Mouse (Mus musculus) thymus, postnatal 36 days (tissue): ENCODE measurements around the gene Cxcr4.

Source experiments
- DNase-seq, 2 experiments: peaks; one replicate each; pipeline ENCODE4 v3.0.0; 2022; ENCODE audit warnings: mixed read lengths in 2 of 2

Cxcr4 gene

DNA sequence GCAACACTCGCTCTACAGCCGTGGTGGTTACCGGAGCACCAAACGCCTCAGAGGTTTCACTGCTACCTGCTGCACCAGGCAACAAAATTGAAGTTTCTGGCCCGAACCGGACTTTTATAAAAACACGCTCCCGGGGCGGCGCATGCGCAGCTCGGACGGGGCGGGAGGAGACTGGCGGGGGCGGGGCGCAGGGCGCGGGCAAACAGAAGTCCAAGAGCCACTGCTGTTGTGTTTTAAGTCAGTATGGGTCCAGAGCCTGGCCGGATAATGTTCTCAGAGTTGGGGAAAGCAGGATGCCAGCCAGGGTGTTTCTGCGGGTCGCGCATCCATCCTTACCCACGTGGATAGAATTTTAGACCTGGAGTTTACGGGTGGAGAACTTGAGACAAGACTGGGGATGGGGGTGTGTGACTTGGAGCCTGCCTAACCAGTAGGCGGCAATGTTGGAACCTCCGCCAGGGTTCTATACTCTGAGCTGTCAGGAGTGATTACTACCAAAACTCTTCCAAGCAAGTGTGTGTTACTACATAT, at the start of gene Cxcr4:
Gene Cxcr4, minus strand, starts transcription at position 83 of the 531 bp plus-strand sequence.
- DNase-seq = peak; percentile 94 to 98

DNA sequence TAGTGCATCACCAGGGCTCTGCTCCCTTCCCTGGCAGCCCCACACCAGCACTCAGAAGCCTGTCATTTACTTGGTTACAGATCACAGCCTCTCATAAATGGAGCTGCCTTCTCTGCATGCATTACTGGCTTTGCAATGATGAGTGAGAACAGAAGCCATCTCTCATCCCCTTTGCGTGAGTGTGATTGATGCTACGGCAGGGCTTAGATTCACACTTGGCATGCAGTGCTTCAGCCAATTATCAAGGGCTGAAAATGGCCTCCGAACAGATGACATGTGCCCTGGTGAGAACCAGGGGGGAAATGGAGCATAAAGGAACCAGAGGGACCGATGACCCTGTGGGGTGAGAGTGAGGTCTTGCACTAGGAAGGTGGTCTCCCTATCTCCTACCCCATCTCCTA, 47.6 kb upstream of the Cxcr4 start:
- DNase-seq = no peak

DNA sequence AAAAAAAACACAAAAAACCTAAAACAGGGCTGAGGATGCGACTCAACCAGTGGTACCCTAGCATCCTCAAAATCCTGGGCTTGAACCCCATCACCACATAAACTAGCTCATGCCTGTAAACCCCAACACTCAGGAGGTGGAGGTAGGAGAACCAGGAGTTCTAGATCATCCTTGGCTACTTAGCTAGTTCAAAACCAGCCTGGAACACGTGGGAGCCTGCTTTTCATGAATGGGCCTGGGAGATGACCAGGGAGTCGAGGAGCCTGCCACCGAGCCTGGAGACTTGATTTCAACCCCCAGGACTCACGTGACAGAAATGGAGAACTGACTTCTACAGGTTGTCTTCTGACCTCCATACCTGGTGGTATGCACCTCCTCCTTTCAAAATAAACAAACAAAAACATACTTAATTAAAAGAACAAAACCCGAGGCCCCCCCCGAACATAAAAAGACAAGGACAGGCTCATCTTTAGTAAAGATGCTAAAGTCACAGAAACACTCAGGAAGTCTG, 45.2 kb upstream of the Cxcr4 start:
- DNase-seq = no peak

DNA sequence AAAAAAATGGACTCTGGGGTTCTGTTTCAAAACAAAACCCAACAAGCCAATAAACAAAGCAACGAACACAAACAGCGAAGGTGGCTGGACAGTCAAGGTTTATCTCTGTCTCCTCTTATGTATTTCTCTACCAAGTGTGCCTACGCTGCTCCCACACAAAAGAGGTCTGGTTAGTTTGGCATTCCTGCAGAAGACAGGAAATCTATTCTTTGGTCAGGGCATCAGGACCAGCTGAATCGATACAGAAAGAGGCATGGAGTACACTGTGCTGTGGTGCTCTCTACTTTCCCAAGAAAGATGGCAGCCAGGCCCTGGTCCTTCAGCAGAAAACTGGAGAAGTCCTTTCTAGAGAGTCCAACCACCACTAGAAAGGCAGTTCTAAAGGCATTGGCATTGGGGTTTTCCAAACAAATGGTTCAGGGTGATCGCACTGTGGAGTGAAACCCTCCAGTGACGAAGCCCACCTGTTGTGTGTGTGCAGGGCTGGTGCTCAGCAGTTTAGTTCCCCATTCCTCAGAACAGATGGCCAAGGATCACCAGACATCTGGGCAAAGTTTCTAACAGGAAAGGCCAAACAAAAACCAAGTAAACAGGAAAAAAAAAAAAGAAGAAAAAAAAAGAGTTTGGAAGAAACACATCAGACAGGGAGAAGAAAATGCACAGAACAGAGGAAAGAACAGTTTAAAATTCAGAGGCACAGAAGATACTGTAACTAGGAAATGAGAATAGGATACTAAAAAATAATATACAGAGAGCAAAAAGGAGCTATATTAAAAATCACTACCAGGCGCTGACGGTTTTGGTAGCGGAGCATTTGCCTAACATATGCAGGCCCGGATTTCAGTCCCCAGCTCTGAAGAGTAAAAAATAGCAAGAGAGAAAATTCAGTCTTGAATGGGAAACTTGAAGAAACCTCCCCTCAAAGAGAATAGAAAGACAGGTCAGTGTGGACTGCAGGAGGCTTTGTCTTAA, 44.5 kb upstream of the Cxcr4 start:
- no peak for DNase-seq

DNA sequence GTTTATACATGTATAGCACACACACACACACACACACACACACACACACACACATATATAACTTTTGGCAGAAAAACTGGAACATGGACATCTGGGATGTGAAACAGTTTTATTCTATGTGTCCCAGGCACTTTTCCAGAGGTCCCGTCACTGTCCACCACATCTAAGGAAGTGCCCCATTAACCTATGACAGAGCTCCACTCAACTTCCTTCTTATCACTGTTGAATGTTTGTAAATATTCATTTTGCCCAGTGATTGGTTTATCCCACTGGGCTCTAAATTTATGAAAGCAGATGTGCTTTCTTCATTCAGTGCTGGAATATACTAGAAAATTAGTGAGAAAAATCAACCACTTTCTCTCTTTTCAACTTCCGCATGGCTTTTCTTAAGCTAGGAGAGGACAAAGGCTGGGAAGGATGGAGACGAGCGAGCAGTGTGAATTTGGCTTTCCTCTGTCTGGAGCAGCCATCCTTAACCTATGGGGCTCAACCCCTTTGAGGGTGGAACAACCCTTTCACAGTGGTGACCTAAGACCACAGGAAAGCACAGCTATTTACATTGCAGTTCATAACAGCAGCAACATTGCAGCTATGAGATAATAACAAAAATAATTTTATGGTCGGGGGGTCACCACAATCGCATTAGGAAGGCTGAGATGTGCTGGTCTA, 41.8 kb upstream of the Cxcr4 start:
- DNase-seq = no peak

DNA sequence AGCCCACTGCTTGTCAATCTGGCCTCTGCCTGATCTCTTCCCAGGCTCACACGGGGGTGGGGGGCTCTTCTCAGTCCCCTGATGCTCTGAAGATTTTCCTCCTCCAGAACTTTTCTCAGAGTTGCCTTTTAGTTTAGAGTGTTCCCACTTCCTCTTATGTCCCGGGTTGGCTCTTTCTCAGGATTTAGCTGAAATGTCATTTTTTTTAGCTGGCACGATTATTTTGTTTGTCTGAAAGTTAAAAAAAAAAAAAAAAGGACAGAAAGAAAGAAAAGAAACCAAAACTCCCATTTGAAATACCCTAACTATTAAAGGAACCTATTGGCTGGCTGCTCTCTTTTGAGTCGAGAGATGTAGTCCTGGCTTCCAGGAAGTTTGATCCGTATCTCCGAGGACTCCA, 40.4 kb upstream of the Cxcr4 start:
- DNase-seq = no peak

DNA sequence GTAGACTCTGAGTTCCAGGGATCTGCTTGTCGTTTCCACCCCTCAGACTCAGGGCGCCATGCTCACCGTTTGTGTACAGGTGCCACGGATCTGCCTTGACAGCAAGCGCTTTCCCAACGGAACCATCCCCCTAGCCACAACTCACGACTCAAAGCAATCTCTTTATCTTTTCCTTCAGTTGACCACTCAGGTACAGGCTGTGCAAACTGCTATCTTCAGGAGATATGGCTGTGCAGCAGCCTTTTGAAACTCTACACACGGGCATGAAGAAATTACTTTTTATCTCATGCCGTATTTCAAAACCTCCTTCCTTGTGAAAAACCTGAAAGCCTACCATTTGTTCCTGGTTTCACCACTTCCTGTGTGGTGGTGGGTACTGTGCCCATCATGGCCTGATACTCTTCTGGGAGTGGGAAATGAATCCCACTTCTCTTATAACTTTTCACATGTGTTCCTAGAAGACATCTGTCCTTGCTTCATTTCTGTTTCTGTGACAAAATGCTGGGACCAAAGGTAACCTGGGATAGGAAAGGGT, 34.1 kb upstream of the Cxcr4 start:
- no peak for DNase-seq

DNA sequence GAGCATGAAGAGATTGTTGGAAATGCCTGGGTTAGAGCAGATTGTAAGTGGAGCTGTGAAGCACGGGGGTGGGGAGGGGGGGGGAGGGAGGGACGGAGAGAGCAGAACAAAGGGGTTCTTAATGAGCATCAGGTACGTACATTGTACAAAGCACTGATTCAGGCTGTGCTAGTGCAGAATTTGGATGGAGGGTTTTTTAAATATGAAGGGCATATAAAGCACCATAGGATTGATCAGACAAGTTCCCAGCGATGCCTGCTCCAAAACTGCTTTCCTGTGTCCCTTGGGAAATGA, 31.4 kb upstream of the Cxcr4 start:
- no peak for DNase-seq

DNA sequence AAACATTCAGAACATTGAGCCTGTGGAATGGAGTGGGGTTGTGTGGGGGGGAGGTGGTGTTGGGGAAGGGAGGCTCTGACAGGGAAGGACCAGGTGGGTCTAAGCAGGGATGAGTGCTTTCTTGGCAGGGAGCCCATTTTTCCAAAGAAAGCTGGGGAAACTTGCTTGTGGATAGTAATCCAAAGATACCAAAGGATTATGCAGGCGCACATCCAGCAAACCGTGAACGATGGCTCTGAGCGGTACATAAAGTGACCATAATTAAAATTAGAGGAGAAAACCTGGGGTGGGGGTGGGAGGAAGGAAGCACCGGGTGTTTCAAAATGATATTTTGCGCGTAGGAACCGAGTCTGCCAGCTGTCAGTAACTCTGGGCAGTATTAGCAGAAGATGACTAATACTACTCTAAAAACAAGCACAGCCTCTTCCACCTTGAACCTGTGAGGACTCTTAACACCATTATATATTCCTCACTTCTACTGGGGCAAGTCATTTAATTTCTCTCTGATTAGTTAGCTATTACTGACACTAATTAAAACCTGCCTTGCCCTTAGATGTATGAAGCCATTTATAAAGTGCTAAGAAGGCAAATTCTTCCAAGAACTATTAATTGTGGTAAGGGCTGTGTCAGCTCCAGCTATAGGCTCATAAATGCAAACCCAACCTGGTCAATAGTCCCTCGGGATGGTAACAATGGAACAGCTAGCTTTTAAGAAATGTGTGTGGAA, 30.9 kb upstream of the Cxcr4 start:
- no peak for DNase-seq

DNA sequence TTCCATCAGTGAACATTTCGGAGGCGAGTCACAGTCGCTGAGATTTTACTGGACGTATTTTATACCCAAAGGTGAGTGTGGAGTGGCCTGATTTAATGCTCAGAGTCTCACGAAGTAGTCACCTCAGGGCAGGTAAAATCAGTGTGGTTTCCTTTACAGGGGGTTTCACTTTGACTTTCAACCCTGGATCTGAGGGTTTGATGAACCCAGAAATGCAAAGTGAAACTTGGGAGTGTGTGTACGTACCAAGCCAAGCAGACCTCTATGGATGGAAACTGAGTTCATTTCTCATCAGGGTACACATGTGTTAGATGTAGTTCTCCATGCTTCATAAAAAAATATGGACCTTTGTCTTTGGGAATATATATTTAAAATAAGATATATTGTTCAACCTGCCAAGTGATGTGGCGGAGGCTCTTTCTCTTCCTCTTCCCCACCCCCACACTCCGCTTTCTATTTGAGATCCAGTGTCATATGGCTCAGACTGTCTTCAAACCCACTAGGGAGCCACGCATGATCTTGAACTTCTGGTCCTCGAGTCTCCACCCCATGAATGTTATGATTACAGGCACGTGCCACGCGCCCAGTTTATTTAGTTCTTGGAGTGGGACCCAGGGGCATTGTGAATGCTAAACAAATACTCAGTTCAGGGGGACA, 25.7 kb upstream of the Cxcr4 start:
- DNase-seq = no peak

DNA sequence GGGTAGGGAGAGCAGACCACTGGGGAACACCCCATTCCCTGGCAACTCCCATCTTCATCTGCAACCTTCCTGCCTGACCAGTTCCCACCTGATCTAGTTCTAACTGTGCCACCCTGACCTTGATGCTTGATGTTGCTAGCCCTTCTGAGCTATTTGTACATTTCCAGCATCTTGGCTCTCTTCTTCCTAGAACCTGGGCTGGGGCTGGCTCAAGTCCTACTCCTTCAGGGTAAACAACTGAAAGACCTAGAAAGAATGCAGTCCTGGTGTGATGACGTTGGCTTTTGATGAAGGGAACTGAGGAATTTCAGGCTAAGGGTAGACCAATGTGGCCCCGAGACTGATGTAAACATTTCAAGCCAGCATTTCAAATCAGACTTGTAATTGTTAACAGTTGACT, 24.5 kb upstream of the Cxcr4 start:
- DNase-seq = no peak

DNA sequence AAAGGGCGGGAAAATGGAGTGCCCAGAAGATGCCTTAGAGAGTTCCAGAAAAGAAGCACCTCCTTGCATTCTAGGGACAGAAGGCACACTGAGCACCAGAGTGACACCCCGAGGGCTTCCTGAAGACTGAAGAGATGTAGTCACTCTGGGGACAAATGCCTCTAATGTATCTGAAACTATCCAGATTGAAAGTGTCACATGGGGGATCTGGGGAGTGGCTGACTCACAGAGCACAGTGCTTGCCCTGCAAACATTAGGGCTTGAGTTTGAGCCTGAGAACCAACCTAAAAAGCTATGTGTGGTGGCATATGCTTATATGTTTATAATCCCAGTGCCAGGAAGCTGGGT, 23.3 kb upstream of the Cxcr4 start:
- no peak for DNase-seq

DNA sequence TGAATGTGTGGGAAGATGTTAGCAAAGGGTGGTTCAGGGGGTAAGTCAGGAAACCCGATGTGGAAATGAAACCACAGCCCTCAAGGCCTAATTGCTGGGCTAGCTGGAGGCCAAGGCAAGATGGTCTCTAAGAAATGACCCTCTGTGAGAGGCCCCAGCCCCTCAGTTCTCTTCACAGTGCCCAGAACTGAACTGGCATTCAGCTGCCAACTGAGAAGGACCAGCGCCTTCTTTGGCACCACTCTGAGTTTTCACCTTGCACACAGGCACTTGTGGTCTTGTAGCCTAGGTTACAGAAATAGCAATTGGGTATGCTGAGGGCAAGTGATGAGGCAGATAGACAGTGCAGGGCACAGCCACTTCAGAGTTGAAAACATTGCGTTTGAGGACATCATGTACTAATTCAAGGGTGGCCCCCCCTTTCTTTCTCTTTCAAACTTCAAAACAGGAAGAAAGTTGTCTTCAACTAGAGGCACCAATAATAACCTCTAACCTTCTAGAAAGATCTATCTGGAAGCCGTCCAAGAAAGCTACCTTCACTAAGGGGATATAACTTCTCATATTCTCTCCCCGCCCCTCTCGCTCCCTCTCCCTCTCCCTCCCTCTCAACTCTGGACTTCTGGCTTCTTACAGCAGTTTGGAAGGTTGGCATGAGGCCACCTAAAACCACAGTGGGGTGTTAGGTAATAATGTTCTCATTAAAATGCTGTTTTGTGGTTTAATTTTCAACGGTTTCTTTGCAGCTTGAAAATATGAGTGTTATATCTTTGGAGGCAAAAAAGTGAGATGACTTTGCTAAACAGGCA, 22.8 kb upstream of the Cxcr4 start:
- DNase-seq = peak; percentile 53 to 59

DNA sequence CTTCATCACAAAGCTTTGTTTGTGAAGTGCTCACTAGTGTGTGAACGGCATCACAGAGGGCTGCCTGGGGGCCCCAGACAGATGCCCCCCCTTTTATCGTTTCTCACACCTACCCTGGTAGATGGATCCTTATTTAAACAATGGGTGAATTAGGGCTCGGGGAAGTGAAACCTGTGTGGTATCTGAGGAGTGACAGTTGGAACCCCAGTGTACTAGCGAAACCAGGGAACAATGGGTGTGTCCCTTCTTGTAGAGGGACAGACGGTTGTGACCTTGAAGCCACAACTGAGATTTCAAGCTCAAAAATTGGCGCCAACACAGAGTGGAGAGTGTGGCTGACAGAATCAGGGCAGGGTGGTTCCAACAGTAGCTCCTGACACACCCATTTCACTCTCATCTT, 16.0 kb upstream of the Cxcr4 start:
- no peak for DNase-seq

DNA sequence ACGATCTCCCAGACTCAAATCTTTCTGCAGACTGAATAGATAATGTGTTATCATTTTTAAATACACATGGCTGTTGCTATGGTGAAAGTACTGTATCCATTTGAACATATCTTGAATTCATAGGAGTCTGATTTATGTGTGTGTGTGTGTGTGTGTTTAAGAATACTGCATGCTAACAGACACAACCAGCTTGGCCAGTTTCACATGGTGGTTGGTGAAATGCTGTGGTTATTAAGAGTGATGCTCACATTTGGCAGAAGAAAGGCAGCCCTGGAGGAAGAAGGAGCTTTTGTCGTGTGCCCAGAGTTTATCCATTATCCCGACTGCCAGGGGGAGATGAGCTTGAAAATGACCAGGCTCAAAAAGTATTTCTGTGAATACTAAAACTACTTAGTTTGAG, 15.3 kb upstream of the Cxcr4 start:
- DNase-seq = no peak

DNA sequence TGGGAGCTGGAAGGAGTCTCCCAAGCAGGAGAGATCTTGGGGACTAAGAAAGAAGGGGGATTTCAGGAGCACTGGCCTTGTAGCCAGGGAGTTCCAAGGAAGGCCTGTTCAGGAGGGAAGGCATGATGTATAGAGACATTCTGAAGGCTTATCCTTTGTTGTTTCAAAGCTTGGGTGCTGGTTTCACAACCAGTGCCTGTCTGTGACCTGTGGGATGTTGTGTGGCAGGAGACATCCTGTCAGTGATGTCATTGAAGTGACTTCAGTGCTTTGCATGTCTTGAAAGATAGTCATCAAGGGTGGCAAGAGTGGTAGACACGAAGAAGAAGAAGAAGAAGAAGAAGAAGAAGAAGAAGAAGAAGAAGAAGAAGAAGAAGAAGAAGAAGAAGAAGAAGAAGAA, 13.7 kb upstream of the Cxcr4 start:
- DNase-seq = peak in 1 of 2 experiments; percentile 47

DNA sequence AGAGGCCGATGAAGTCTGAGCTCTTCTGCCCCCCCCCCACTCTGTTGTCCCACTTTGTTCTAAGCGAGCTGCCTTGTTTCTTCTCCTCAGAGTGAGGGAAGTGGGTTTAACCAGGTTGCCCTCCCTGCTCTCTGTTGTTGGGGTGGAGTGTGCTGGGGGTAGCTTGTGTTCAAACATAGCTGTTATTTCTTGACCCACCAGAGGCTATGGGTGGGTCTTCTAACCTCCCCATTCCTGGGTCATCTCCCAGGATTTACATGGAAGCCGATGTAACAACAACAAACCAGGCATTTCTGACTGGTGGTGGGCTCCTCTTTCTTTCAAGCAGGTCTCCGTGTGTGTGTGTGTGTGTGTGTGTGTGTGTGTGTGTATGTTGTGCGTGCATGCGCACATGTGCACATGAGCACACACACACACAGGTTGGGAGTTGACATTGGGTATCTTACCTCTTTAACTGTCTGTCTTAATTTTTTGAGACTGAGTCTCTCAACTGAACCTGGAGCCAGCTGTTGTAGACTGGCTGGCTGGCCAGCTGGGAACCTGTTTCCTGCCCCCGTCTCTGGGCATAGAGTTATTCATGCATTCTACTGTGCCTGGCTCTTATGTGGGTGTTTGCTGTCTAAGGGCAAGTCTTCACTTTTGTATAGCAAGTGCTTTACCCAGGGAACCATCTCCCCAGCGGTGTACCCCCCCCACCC, 10.7 kb upstream of the Cxcr4 start:
- DNase-seq = peak; percentile 72 to 80

DNA sequence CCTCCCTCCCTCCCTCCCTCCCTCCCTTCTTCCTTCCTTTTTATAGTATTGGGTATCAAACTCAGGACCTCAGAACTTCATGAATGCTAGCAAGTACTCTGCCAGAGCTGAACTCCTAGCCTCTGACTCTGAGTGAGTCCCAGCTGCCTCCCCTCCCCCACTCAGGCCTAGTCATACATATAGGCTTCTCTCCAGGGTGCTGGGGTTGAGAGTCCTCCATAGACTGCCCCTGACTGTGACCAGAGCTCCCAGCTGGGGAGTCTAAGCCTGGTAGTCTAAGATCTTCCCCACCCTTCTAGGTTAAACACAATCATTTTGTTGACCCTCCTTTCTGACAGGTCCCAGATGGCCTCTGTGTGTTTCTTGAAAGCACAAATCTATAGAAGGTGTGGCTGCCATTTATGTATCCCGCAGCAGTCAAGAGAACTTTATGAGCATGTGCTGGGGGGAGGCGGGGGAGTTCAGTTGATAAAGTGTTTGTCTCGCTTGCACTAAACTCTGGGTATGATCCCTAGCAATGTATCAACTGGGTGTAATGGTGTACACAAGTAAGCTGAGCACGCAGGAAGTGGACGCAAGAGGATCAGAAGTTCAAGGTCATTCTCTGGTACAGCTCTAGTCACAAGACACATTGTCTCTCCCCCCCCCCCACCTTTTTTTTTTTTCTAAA, 10.1 kb upstream of the Cxcr4 start:
- DNase-seq = peak; percentile 74 to 83

DNA sequence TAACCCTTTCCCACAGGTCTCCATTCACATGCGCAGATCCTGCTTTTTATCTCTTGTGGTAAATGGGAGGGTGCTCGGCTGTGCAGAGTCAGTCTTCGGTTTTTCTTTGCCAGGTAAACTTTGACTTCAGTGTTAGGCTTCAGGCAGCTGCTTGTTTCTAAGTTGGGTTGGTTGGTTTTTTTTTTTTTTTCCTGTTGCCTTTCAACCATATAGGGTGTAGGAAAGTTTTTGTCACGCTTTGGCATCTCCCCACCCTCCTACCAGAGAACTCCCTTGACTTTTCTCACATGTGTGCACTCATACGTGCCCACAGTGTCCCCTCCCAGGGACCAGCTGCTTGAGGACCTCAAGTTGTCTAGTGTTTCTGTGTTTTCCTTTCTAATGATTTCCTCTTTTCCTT, 9.2 kb upstream of the Cxcr4 start:
- DNase-seq = peak in 1 of 2 experiments; percentile 62

DNA sequence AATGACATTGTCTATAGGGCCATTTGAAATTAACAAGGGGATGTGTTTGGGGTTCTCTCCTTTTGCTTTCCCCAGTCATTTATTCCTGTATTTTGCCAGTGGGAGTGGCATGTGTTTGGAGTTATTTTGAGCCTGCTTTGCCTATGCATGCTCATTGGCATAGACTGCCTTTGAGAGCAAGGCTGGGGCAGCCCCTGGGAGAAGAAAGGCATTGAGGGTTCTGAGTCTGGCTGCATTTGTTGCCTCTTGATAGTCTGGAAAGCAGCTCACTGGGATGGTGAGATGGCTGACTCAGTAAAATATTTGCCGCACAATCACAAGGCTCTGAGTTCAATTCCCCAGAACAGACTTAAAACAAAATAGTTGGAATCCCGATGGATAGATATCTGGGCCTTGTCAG, 8.5 kb upstream of the Cxcr4 start:
- no peak for DNase-seq
